Mouse (Mus musculus): Measurements from ENCODE around the gene Osbpl9. TPM values are rescaled to one million over a fixed set of nuclear protein-coding genes. Genes with fewer than 3 reads are reported as not detected.

Osbpl9 gene
- polyA plus RNA-seq, 1 experiment = not detected

GRCm38 (mm10) chr4:109116938-109117337, 85.1 kb downstream of the Osbpl9 start:
- H3K4me1 ChIP-seq (ENCODE audit: control insufficient read depth, insufficient read depth, low read length) = 0 out of 2 replicates have a peak, but pooled peaks cover 2% of the 10 kb centered on the region

DNA sequence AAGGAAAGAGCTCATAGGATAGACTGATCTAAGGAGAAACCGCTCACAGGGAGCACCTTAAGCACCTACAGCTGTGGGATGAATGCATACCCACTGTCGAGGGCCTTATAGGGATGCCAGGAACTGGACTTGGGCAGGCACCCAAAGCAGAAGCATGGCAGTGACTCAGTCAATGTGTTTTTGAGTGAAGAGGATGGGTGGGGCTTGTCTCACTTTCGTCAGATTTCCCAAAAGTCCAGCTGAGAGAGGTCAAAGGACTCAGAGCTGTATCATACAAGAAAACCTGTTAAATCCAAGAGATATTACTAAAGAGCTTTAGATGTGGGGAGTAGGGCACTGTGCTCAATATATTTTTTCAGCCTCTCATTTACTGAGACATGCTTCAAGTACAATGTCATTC, 85.6 kb downstream of the Osbpl9 start:
- TF ChIP-seq POLR2A (IDR thresholded peaks at IDR 0.05; ENCODE audit: insufficient read depth, low read depth, low read length) (no peak), CTCF (IDR thresholded peaks at IDR 0.05; ENCODE audit: insufficient read depth, low read depth, low read length) (no peak)
- WGBS = 58% methylated on average over 3 of the region's 3 CpGs

More at GRCm38 (mm10) chr4:109116938-109117337, 85.1 kb downstream of the Osbpl9 start:
- 24% methylated on average over 6 of the region's 6 CpGs for WGBS
- Histone ChIP-seq H3K27ac (ENCODE audit: insufficient read depth, low read depth, low read length) (no peak overlapping the region), H3K4me3 (ENCODE audit: insufficient read depth, low read depth, low read length) (no peak overlapping the region)
- TF ChIP-seq POLR2A (IDR thresholded peaks at IDR 0.05; ENCODE audit: insufficient read depth, low read depth, low read length) = no peak
- TF ChIP-seq CTCF (IDR thresholded peaks at IDR 0.05; ENCODE audit: insufficient read depth, low read depth, low read length) = no peak

GRCm38 (mm10) chr4:109115742-109116141, 86.3 kb downstream of the Osbpl9 start:
- 65% methylated on average over 1 of the region's 1 CpGs for WGBS
- Histone ChIP-seq H3K4me1 (ENCODE audit: control insufficient read depth, insufficient read depth, low read length) (0 out of 2 replicates have a peak, but pooled peaks cover 2% of the 10 kb centered on the region), H3K4me3 (ENCODE audit: insufficient read depth, low read depth, low read length) (no peak overlapping the region), H3K27ac (ENCODE audit: insufficient read depth, low read depth, low read length) (no peak overlapping the region)
- no peak for TF ChIP-seq CTCF (IDR thresholded peaks at IDR 0.05; ENCODE audit: insufficient read depth, low read depth, low read length)

More for the DNA sequence above, 85.6 kb downstream of the Osbpl9 start:
- Histone ChIP-seq H3K4me3 (ENCODE audit: insufficient read depth, low read depth, low read length) (no peak overlapping the region), H3K4me1 (ENCODE audit: control insufficient read depth, insufficient read depth, low read length) (0 out of 2 replicates have a peak, but pooled peaks cover 2% of the 10 kb centered on the region), H3K27ac (ENCODE audit: insufficient read depth, low read depth, low read length) (no peak overlapping the region)

- WGBS = 81% methylated on average over 1 of the region's 1 CpGs
Observed at GRCm38 (mm10) chr4:109114308-109114707, 87.8 kb downstream of the Osbpl9 start.

GRCm38 (mm10) chr4:109112915-109113505, 89.1 kb downstream of the Osbpl9 start:
- TF ChIP-seq CTCF (IDR thresholded peaks at IDR 0.05; ENCODE audit: insufficient read depth, low read depth, low read length) (no peak), POLR2A (IDR thresholded peaks at IDR 0.05; ENCODE audit: insufficient read depth, low read depth, low read length) (no peak)
- H3K4me3 ChIP-seq (ENCODE audit: insufficient read depth, low read depth, low read length) = no peak overlapping the region
- no peak overlapping the region for H3K27ac ChIP-seq (ENCODE audit: insufficient read depth, low read depth, low read length)
- WGBS = 55% methylated on average over 7 of the region's 7 CpGs
- 0 out of 2 replicates have a peak, but pooled peaks cover 2% of the 10 kb centered on the region for H3K4me1 ChIP-seq (ENCODE audit: control insufficient read depth, insufficient read depth, low read length)

More at GRCm38 (mm10) chr4:109114308-109114707, 87.8 kb downstream of the Osbpl9 start:
- Histone ChIP-seq H3K27ac (ENCODE audit: insufficient read depth, low read depth, low read length) (no peak overlapping the region), H3K4me1 (ENCODE audit: control insufficient read depth, insufficient read depth, low read length) (0 out of 2 replicates have a peak, but pooled peaks cover 2% of the 10 kb centered on the region), H3K4me3 (ENCODE audit: insufficient read depth, low read depth, low read length) (no peak overlapping the region)
- TF ChIP-seq CTCF (IDR thresholded peaks at IDR 0.05; ENCODE audit: insufficient read depth, low read depth, low read length) (no peak), POLR2A (IDR thresholded peaks at IDR 0.05; ENCODE audit: insufficient read depth, low read depth, low read length) (no peak)

DNA sequence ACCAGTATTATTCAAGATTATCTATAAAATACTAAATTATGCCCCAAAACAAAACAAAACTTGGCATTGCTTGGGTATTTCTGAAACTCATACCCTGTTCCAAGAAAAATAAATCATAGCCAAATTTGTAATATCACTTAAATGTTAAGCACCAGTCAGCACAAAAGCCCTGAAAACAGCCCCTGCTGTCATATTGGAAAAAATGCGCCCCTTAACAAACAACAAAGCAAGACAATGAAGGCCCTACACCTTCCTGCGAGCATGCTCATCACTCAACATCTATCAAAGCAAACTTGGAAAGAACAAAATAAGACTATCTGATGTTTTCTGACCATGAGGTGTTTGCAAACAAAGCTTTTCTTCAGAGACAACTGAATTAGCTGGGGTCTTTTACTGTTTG, 91.1 kb downstream of the Osbpl9 start:
- Histone ChIP-seq H3K4me3 (ENCODE audit: insufficient read depth, low read depth, low read length) (no peak overlapping the region), H3K4me1 (ENCODE audit: control insufficient read depth, insufficient read depth, low read length) (no peaks in the 10 kb centered on the region), H3K27ac (ENCODE audit: insufficient read depth, low read depth, low read length) (no peak overlapping the region)
- TF ChIP-seq CTCF (IDR thresholded peaks at IDR 0.05; ENCODE audit: insufficient read depth, low read depth, low read length) = no peak
- no peak for TF ChIP-seq POLR2A (IDR thresholded peaks at IDR 0.05; ENCODE audit: insufficient read depth, low read depth, low read length)
- WGBS = 93% methylated on average over 2 of the region's 2 CpGs

DNA sequence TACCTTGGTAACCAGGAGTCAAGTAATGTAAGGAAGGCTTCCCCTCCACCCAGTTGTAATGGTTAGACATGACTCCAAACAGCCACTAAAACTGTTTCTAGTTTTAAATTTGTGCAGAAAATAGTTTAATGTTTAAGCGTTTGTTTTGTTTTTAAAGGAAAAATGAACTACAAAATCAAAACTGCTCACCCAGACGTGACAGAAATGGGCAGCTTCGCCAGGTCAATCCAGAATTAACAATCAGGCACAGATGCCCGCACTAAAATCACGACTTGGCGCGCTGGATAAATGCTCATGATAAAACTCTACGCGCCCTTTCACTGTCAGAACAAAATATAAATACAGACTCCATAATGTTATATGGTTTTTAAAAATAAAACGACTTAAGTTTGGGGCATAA, 92.4 kb downstream of the Osbpl9 start:
- WGBS = 92% methylated on average over 10 of the region's 10 CpGs

GRCm38 (mm10) chr4:109109012-109109411, 93.1 kb downstream of the Osbpl9 start:
- TF ChIP-seq CTCF (IDR thresholded peaks at IDR 0.05; ENCODE audit: insufficient read depth, low read depth, low read length) (no peak), POLR2A (IDR thresholded peaks at IDR 0.05; ENCODE audit: insufficient read depth, low read depth, low read length) (no peak)
- WGBS = 92% methylated on average over 6 of the region's 6 CpGs

More for the DNA sequence above, 92.4 kb downstream of the Osbpl9 start:
- H3K4me1 ChIP-seq (ENCODE audit: control insufficient read depth, insufficient read depth, low read length) = no peaks in the 10 kb centered on the region
- H3K27ac ChIP-seq (ENCODE audit: insufficient read depth, low read depth, low read length) = no peak overlapping the region
- no peak for TF ChIP-seq POLR2A (IDR thresholded peaks at IDR 0.05; ENCODE audit: insufficient read depth, low read depth, low read length)
- no peak for TF ChIP-seq CTCF (IDR thresholded peaks at IDR 0.05; ENCODE audit: insufficient read depth, low read depth, low read length)
- no peak overlapping the region for H3K4me3 ChIP-seq (ENCODE audit: insufficient read depth, low read depth, low read length)

GRCm38 (mm10) chr4:109106594-109106993, 95.5 kb downstream of the Osbpl9 start:
- H3K27ac ChIP-seq (ENCODE audit: insufficient read depth, low read depth, low read length) = no peak overlapping the region
- no peaks in the 10 kb centered on the region for H3K4me1 ChIP-seq (ENCODE audit: control insufficient read depth, insufficient read depth, low read length)
- no peak overlapping the region for H3K4me3 ChIP-seq (ENCODE audit: insufficient read depth, low read depth, low read length)
- TF ChIP-seq POLR2A (IDR thresholded peaks at IDR 0.05; ENCODE audit: insufficient read depth, low read depth, low read length) (no peak), CTCF (IDR thresholded peaks at IDR 0.05; ENCODE audit: insufficient read depth, low read depth, low read length) (no peak)

More at GRCm38 (mm10) chr4:109109012-109109411, 93.1 kb downstream of the Osbpl9 start:
- no peak overlapping the region for H3K4me3 ChIP-seq (ENCODE audit: insufficient read depth, low read depth, low read length)
- H3K4me1 ChIP-seq (ENCODE audit: control insufficient read depth, insufficient read depth, low read length) = no peaks in the 10 kb centered on the region
- no peak overlapping the region for H3K27ac ChIP-seq (ENCODE audit: insufficient read depth, low read depth, low read length)

All from olfactory bulb, adult 2 months (tissue).